Mouse (Mus musculus): ENCODE measurements around the gene Sema6d.

DNA sequence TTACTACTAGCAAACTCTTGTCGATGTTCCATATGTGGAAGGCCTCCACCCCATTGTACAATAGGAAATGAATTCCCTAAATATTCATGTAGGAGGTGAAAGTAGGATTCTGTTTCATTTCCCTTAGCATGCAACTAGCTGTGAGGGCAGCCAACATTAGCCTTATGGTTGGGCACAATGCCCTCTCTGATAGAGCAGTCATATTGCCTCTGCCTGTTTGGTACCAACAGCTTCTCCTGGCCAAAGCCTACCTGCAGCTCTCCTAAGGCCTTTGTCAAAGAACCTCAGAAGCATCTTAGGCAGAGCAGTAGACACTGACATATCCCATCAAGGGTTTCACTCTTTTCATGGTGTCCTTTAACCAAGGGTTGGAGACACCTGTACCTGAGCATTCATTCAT lies 578.7 kb downstream of the Sema6d start:
- TF ChIP-seq GATA1 (IDR thresholded peaks at IDR 0.05; ENCODE audit: low read length) = no peak
- no peak for TF ChIP-seq TAL1 (IDR thresholded peaks at IDR 0.05; ENCODE audit: low read length)

Measured in erythroblast, embryonic 14.5 days (primary cell).